Mouse (Mus musculus) lung, adult 2 months (tissue): ENCODE measurements at regions not wholly inside any gene's neighbourhood (a gene's known extent, or its start where the extent isn't known, plus 50 kb on each side); places are given as distances from the start of the nearest gene placed in this dataset.
A peak's percentile ranks its signal among the peaks of the same experiment; 100 is the strongest.

ENCODE experiments used
- DNase-seq: peaks from one replicate; pipeline ENCODE4 v3.0.0; 2022
- H3K4me1 ChIP-seq: fragments of 200-500 bp; 2 replicates; pipeline ENCODE4 v1.6.1; 2011; ENCODE audit warnings: low read length; ENCODE audit not compliant: control insufficient read depth, insufficient read depth
- H3K4me3 ChIP-seq: fragments of 200-500 bp; replicated peaks from 2 replicates; pipeline ENCODE3; 2011; ENCODE audit warnings: low read depth, mild to moderate bottlenecking, control low read depth, low read length; ENCODE audit errors: extremely low read depth
- CTCF ChIP-seq: fragments of 200-500 bp; IDR thresholded peaks from 2 replicates; pipeline ENCODE4 v1.5.1; 2011; ENCODE audit warnings: mild to moderate bottlenecking, low read length, control low read depth; ENCODE audit not compliant: insufficient read depth
- POLR2A ChIP-seq: fragments of 200-500 bp; IDR thresholded peaks from 2 replicates; pipeline ENCODE4 v1.6.1; 2011; ENCODE audit warnings: low read depth, mild to moderate bottlenecking, control low read depth, low read length, borderline replicate concordance; ENCODE audit errors: extremely low read depth
- WGBS: fragments of 180-500 bp; shearing (Covaris S2); methylation state at CpG from one replicate; pipeline ENCODE4 v1.1.7; 2018; 5-methylcytosine and 5-hydroxymethylcytosine counted together

- no peak for DNase-seq
- Histone ChIP-seq H3K4me1 (no peaks in the 10 kb centered on the region), H3K4me3 (no peak overlapping the region)
- no peak for TF ChIP-seq POLR2A
- no peak for TF ChIP-seq CTCF
- 62% methylated on average over 6 of the region's 6 CpGs for WGBS
Observed at GRCm38 (mm10) chr8:100942680-100943427, 1526.6 kb upstream of the Cdh8 start.

GRCm38 (mm10) chr8:100939533-100939932 lies 1523.3 kb upstream of the Cdh8 start:
- Histone ChIP-seq H3K4me3 (no peak overlapping the region), H3K4me1 (no peaks in the 10 kb centered on the region)
- no peak for TF ChIP-seq POLR2A
- no peak for TF ChIP-seq CTCF
- DNase-seq = no peak
- WGBS = 46% methylated on average over 4 of the region's 4 CpGs

DNA sequence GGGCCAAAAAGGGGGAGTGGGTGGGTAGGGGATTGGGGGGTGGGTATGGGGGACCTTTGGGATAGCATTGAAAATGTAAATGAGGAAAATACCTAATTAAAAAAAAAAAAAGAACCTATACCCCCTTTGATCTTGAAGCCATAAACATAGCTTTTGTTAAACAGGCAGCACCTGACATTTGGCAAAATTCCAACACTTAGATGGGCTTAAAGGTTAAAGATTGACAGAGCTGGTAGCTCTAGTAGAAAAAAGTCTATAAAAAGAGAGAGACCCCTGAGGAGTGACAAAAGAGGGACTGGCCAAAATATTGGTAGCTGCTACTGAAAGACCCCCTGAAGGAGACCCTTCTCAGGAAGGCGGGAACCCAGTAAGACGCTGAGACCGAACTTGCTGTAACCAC lies 1474.0 kb upstream of the Cdh8 start:
- TF ChIP-seq CTCF = no peak
- TF ChIP-seq POLR2A = no peak
- Histone ChIP-seq H3K4me3 (no peak overlapping the region), H3K4me1 (no peaks in the 10 kb centered on the region)
- 73% methylated on average over 3 of the region's 3 CpGs for WGBS
- no peak for DNase-seq

- WGBS = 75% methylated on average over 6 of the region's 6 CpGs
- no peak for TF ChIP-seq CTCF
- TF ChIP-seq POLR2A = no peak
- Histone ChIP-seq H3K4me1 (no peaks in the 10 kb centered on the region), H3K4me3 (no peak overlapping the region)
- DNase-seq = no peak
Observed at GRCm38 (mm10) chr8:100865624-100866023, 1449.4 kb upstream of the Cdh8 start.

- 45% methylated on average over 2 of the region's 2 CpGs for WGBS
- TF ChIP-seq POLR2A (no peak), CTCF (peak; percentile 9; the same call in 1 of the 2 replicates)
- H3K4me1 ChIP-seq = no peaks in the 10 kb centered on the region
Observed at GRCm38 (mm10) chr8:100850822-100851437, 1434.7 kb upstream of the Cdh8 start.

More at GRCm38 (mm10) chr8:100850822-100851437, 1434.7 kb upstream of the Cdh8 start:
- H3K4me3 ChIP-seq = no peak overlapping the region
- no peak for DNase-seq
